Mouse (Mus musculus) right cerebral cortex, adult 2 months (tissue): ENCODE data around the gene Bbs9.

ENCODE experiments used
- DNase-seq, 2 experiments: peaks; one replicate each; pipeline ENCODE4 v3.0.0; 2021 to 2022; ENCODE audit warnings: low spot score in 2 of 2

Gene Bbs9

DNA sequence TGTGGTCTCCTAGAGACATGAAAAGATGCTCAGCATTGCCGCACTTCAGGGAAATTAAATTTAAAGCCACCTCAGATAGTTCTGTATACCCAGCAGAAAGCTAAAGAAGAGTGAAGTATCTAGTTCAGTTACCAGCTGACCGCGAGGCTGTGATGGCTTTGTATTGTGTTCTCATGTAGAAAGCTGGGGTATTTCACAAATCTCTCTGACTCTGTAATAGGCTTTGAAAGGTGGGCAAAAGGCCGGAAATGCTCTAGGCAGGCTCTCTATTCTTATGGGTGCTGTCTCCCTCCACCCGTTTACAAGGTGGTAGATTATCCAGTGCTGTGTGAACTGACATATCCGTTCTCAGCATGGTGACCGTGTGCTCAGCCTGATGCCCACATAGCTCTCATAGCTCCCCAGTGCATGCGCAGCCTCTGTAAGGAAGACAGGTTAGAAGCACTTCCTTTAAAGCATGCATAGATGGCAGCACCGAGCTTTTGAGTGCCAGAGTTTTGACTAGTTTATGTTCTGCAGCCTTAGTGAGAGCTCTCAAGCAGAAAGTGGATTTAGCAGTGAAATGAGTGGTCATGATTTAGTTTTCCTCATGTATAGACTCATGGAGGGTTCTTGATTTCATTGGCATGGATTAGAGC lies 57.4 kb downstream of the Bbs9 start:
- DNase-seq = peak; percentile 55 to 61

DNA sequence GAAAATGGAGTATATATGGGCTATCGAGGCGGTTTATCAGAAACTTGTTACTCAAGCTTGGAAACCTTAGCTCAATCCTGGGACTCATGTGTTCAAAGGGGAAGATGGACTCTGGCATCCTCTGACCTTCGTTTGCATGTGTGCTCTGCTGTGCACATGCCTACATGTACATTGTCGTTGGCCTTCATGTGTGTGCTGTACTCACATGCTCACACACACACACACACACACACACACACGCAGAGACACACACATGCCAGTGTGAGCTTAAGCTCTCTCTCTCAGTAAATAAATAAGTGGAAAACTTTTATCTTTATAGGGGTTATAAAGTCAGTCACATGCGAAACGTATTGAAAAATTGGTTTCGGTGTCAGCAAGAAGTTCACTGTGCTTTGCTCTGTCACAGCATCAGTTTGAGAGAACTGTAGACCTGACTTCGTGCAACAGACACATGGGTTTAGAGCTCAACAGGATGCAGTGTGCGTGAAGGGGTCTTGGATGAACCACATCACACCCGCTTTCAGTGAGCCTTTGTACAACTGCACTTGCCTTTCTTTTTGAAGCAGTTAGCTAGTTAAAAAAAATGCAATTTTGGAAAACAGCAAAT lies 62.4 kb downstream of the Bbs9 start:
- DNase-seq = no peak

DNA sequence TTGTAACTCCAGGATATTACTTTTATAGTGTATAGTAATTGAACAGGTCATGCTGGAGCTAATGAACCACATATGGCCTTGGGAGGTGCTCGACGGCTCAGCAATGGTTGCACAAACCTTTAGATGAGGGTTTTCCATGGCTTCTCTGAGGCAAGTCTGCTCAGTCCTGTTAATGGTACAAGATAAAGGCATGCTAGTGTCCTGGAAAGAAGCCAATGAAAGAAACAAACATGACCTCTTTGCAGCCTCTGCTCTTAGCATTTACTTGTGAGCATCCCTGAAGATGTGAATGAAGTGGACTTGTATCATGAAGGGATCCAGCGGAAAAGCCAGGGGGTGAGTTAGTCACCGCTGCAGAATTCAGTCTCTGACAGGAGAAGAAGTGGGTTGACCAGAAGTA lies 64.0 kb downstream of the Bbs9 start:
- DNase-seq = no peak

DNA sequence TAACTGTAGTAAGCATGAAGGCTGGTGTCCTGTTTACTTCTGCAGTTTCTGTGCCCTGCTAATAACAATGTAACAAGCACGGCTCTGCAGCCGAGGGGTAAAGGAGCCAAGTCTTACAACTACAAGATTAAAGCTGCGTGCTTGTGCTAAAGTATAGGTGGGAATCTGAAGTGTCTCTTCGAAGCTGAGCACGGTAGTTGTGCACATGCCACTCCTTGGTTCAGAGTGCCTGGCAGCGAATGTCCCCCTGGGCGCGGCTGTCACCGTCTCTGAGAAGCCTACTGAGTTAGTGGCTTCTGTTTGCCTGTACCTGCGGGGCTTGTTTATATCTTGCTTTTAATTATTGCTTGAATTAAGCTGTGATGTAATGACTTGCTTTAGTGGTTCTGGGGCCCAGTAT lies 65.6 kb downstream of the Bbs9 start:
- DNase-seq = no peak

DNA sequence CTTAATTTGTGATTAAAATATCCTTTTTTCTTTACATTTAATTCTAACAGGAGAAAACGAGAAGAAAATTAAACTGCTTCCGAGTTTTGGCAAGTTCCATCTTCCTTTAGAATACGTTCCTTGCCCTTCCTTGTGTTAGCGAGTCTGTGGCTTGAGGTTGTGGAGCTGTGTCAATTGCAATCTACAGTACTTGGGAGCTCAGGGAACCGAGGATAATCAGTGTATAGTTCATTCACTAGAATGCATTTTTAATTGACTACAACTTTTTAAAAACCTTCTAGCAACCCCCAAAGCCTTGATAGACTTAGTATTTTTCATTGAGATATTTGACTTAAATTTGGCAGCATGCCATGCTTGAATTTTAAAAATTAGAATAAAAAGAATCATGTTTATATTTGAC lies 68.0 kb downstream of the Bbs9 start:
- no peak for DNase-seq

DNA sequence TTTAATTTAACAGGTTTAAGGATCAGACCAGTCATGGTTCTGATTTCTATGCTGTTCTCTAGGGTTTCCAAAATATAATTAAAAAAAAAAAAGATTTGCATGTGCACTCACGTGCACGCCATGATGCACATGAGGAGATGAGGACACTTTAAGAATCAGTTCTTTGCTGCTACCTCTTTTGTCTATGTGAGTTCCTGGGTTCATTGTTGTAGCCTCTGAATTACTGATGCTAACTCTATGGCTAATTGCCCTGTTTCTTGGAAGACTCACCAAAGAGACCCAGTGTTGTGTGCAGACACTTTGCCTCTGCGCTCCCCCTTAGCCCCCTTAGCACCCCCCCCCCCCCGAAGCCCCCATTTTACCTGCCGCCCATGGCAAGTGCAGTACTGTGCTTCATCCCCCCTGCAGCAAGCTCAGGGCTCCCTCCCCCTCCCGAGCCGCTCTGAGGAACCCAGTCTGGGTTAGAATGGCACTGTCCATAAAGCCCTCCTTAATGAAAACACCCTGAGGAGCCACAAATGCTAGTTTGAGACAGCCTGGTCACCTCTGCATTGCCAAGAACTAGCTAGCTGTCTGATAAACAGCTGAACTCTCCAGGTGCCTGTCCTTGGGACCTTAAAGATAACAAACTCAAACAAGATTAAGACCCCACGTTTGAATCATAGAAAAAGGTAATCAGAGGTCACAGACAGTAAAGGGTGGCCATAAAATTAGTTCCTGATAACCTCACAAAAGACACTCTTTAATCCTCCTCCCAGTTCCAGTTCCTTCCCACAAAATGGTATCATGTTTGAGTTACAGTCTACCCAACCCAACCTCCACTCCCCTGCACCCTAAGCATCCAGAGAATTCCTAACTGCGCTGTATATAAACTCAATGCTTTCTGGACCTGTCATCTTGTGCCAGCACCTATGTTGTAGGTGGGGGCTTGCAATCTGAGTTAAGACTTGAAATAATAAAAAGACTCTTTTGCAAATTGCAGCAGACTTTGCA lies 69.1 kb downstream of the Bbs9 start:
- DNase-seq = no peak

DNA sequence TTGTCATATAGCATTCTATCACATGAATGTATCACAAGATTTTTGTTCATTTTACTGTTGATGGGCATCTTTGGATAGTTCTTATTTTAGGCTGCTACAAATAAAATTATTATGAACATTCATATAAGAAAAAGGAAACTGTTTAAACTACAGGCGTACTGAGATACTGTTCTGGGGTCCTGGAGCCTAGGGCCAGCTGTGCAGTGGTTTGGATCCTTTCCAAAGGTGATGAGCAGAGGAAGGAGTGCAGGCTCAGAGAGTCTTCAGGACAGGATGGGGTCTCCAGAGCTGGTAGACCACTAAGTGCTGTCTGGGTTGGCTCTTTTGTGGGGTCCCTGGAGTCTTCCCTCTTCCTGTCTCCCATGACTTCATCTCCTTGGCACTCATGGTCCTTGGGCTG lies 75.8 kb downstream of the Bbs9 start:
- no peak for DNase-seq

DNA sequence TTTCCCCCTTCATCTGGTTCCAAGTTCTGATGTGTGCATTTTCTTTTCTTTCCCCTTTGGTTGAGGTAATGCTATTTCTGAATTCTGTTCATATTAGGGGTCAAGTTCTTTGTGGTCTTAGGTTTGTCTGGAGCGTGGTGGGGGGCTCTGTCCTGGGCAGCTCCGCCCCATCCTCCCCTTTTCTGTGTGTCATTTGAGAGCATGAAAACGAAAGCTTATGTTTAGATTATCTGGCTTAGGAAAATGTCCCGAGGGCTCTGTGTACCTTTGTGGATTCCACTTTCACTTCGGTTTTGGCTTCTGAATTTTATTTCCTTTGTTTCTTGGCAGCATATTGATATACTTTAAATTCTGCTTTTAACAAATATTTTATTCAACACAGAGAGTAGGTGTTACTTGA lies 80.6 kb downstream of the Bbs9 start:
- DNase-seq = no peak

DNA sequence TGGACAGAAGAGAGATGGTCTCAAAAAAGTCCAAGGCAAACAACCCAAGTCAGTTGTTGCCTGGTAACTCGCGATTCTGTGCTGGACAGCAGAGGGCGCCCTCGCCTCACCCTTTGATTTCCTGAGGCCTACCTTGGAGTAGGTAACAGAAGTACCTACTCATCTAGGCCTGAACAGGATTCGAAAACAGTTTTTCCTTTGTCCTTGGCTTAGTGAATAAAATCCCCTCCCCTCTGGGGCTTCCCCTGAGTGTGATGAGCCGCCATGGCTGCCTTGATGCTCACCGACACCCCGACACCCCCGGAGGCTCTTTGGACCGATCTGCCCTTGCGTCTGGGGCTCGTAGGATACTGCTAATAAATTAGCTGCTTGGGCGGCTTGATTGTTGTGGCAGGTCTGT lies 82.0 kb downstream of the Bbs9 start:
- peak; percentile 77 to 84 for DNase-seq

DNA sequence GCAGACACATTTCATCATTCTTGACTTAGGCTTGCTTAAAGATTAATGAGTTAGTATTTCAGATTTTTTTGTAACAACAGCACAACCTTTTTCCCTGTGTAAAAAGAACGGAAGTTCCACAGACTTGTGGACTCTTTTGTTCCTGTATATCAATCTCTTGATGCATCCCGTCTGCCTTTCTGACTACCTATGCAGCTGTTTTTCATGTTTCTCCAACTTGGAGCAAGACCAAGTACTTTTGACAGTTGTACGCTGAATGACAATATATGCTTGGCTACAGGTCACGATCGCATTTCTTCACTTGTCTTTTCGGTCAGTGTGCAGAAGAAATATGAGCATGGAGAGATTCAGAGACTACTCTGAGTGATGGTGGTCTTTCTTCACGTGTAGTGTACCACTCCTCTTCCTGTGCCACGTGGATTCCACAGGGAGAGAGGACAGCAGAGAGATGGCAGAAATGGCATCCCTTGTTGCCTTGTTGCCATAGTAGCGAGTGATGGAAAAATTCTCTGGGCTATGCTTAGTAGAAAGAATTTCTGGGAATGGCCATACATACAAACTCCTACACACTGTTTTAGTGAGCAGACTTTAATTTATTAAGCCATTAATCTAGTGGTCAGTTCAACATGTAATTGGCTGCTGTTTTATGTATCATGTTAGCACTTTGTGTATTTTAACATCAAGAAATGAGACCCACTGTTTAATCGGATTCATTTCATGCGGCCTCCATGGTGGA lies 88.3 kb downstream of the Bbs9 start:
- no peak for DNase-seq

DNA sequence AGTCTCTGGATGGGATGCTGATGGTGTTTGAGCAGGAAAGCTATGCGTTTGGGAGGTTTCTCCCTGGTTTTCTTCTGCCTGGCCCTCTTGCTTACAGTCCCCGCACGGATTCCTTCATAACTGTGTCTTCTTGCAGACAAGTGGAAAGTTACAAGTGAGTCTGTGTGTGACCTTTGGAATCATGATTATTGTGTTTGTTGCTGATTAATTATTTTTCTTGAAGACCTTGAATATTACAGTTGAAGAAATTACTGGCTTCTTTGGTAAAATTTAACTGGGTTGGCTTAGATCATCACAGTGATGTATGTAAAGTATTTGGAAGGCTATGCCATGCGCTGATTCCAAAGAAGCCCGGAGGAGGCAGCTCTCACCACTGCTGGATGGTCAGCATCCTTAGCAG lies 92.2 kb downstream of the Bbs9 start:
- DNase-seq = no peak

DNA sequence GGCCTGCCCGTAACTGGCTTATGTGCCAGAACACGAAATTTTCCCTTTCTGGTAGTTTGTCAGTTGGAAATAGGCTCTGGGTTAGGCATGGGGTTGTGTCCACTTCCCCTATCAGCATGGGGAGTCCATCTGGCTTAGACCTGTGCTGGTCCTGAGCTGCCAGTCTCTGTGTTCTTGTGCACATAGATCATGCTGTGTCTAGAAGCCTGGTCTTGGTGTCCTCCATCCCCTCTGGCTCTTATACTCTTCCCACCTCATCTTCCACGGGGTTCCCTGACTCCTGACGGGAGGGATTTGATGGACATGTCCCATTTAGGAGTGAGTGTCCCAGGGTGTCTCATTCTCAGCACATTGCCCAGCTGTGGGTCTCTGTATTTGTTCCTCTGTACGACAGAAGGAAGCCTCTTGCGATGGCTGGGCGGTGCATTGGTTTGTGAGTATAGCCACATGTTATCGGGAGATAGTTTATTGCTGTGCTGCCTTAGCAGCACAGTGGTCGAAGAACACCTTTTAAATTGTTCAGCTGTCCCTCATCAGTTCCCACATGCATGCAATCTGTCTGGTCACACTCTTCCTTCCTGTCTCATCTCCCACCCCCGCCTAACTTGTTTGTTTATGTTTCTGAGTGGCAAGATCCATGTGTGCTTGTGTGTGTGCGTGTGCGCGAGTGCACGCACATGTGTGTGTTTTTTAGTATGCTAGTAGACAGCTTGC lies 101.1 kb downstream of the Bbs9 start:
- no peak for DNase-seq

DNA sequence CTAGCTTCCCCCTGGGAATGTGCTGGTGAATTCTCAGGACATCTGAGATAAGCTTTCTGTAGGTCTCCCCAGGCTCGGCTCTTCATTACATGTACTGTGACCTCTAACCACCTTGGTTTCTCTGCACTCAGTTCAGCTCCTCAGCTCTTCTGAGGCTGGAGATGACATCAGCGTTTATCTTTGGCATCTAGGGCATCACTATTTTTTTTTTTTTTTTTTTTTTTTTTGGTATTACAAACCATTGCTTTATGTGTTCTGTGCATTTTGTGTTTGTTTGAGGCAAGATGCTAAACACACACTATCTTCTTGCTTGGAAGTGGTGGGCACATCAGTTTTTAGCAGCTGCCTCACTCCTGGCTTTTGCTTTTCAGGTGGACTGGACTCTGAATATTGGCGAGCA lies 102.8 kb downstream of the Bbs9 start:
- DNase-seq = no peak

DNA sequence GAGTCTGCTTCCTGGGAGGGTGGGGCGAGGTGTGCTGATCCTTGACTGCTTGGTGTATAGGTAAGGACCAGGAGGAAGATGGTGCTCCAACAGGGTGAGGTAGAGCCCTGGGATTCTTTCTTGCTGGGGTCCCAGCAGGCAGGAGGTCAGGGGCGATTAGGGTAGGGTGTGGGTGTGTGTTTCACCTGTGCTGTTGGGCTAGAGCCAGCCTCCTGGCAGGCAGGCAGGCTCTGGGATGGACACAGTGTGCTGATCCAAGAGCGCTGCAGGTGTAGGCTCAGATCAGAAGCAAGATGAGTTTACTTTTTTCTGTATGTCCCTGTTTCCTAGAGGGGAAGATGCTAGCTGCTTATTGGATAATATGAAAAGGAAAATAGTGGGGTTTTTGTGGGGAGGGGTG lies 108.7 kb downstream of the Bbs9 start:
- DNase-seq = no peak

DNA sequence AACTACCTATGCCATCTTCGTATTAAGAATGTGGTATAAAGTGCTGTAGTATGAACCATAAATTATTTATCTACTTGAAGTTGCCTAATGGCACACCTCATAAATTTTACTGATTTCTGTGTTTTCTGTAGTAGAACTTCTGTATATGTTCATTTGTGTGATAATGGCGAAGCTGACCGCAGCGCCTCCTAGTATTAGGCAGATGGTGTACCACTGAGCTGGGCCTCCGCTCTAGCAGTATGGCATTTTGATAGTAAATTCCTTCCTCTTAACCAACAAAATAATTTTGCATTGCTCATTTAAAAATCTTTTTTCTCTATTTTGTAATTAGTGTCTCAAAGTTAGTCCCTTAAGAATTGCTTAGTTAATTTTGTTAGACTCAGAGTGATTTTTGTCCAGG lies 117.5 kb downstream of the Bbs9 start:
- DNase-seq = no peak

DNA sequence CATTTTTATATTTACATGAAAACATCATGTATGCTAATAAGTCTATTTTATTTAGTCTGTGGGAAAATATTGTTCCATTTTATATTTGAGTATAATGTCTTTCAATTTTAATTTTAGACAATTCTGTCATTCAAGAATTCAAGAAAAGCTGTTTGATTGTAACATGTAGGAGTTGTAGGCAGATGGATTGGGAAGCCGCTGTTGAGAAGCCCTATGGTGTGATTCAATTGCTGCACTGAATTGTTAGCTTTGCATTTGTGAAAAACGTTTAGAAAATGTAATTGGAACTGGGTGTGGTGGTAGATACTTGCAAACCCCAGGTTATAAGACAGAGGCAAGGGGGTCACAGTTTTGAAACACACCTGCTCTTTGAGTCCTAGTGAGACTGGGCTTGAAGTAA lies 121.1 kb downstream of the Bbs9 start:
- DNase-seq = peak in 1 of 2 experiments; percentile 5

DNA sequence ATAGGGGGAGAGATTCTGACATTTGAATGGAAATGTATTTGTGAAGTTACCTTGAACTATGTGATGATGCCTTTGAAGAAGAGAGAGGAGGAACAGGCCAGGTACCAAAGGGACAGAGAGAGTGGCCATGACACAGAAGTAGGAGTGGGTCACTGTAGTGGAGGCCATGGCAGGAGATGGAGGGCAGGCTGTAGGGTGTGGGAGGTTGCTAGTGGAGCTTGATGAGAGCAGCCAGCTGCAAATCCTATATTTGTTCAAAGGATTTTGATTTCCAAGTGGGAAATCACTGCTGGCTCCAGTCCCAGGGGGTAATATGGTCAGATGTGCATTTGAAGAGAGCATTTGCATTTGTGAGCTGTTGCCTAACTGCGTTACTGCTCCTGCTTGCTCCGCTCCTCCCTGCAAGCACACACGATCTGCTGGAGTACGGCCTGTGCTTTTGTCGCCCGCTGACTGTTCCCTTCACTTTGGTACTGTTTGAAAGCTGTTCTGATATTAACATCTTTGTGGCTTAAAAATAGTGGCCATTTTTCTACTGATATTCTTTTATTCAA lies 137.8 kb downstream of the Bbs9 start:
- DNase-seq = no peak

DNA sequence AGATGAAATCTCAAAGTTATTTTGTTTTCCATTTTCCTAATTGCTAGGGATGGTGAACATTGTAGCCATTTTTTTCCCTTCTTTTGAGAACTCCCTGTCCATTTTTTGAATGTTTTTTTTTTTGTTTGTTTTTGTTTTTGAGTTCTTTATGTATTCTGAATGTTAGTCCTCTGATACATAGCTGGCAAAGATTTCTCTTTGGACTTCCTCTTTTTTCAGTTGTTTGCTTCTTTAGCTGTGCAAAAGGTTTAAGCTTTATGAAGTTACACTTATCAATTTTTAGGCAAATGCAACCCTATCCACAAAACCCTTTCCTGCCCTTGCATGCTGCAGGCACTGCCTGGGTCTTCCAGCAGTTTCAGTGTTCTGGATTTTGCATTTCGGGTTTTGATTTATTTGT lies 143.7 kb downstream of the Bbs9 start:
- no peak for DNase-seq

DNA sequence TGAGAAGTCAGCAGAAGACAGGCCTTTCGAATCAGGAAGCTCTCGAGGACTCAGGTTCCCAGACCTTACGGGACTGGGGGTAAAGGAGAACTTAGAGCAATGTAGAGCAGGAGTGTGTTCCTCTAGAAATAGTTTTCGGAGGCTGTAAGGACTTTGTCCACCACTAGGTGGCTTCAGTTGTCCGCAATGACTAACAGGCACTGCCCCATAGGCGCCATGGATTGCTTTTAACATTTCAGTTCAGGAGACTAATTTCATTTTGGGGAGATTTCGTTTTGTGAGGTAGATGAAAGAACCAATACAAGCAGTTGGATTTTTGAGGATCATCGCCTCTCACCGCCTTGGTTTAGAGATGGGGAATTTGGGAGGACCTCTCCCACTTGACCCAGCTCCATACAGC lies 149.5 kb downstream of the Bbs9 start:
- peak; percentile 47 to 52 for DNase-seq

DNA sequence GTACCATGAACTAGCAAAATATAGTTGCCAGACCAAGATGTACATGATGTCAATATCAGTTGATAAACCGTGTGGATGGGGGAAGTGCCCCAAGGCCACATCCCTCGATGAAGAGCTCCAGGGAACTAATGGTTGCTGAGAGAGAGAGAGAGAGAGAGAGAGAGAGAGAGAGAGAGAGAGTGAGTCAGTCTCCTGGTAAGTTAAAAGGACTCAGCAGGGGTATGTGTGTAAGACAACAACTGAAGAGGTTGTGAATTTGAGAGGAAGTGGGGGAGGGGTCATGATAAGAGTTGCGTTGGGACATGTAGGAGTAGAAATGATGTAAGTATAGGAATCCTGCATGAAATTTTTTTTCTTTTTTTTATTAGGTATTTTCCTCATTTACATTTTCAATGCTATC lies 150.5 kb downstream of the Bbs9 start:
- DNase-seq = no peak

DNA sequence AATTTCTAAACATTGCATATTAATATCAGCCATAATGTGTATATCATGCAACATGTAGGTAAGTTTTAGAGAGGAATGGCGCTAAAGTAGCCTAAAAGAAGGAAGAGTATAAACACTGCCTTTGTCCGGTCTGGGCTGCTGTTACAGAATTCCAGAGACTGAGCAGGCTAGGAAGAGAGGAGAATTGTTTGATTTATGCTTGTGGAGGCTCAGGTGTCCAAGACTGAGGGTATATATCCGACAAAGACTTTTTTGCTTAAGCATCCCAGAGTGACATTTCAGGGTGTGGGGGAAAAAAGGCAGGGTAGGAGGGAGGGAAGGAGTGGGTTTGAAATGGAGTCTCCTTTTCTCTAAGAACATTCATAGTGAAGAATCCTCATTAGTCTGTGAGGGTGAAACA lies 152.4 kb downstream of the Bbs9 start:
- no peak for DNase-seq
